Mouse (Mus musculus): Measurements from ENCODE around the gene Hmgn2.

DNA sequence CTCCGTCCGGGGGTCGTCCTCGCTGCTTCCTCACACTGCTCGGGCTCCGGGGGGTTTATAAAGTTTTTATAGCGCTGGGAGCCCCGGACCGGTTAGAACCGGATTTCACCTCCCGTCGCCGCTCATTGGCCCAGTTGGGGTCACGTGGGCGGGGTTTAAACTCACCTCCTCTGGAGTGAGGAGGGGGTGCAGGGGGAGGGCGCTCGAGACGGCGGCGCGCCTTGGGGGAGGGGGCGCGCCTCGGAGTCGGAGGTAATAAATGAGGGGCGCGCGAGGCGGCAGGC is 642 bp downstream of the Hmgn2 start:
- TF ChIP-seq POLR2A (IDR thresholded peaks at IDR 0.05; ENCODE audit: borderline replicate concordance, extremely low read depth, insufficient read depth, insufficient read length, poor library complexity, severe bottlenecking), result 0 out of 2 replicates have a peak, but pooled peaks have one; percentile 48
- no peak for TF ChIP-seq CTCF (IDR thresholded peaks at IDR 0.05; ENCODE audit: borderline replicate concordance, extremely low read depth, insufficient read depth, insufficient read length)
